Mouse (Mus musculus) liver, postnatal 0 days (tissue): Measurements from ENCODE around the gene Ubash3a.

Source experiments
- CTCF ChIP-seq: sonication (generic); IDR thresholded peaks from 2 replicates; pipeline ENCODE4 v1.5.1; 2016; ENCODE audit warnings: antibody characterized with exemption, low read depth
- EP300 ChIP-seq: IDR thresholded peaks from 2 replicates; pipeline ENCODE4 v1.6.1; 2016; ENCODE audit warnings: antibody characterized with exemption, low read depth, mild to moderate bottlenecking

GRCm38 (mm10) chr17:31264372-31264771, 56.7 kb downstream of the Ubash3a start:
- TF ChIP-seq CTCF, result no peak
- TF ChIP-seq EP300, result no peak
